Mouse (Mus musculus) myocyte (in vitro differentiated cells): ENCODE results near the gene Pard3b.

Source experiments
- MAX ChIP-seq: IDR thresholded peaks from one replicate; pipeline ENCODE4 v1.6.1; 2011; ENCODE audit warnings: low read depth, mild to moderate bottlenecking, control low read depth
- POLR2A ChIP-seq: IDR thresholded peaks from one replicate; pipeline ENCODE4 v1.6.1; 2011; ENCODE audit warnings: low read depth, mild to moderate bottlenecking, control low read depth, moderate library complexity; ENCODE audit not compliant: insufficient read length
- POLR2AphosphoS2 ChIP-seq: IDR thresholded peaks from one replicate; pipeline ENCODE4 v1.6.1; 2011; ENCODE audit warnings: low read depth, control low read depth; ENCODE audit not compliant: insufficient read length
- REST ChIP-seq: IDR thresholded peaks from one replicate; pipeline ENCODE4 v1.6.1; 2011; ENCODE audit warnings: mild to moderate bottlenecking, control low read depth, moderate library complexity; ENCODE audit not compliant: insufficient read depth, insufficient read length
- TCF12 ChIP-seq: IDR thresholded peaks from one replicate; pipeline ENCODE4 v1.6.1; 2011; ENCODE audit warnings: mild to moderate bottlenecking, control low read depth; ENCODE audit not compliant: poor library complexity, insufficient read depth, severe bottlenecking
- TCF3 ChIP-seq: IDR thresholded peaks from one replicate; pipeline ENCODE4 v1.6.1; 2011; ENCODE audit warnings: low read depth, control low read depth; ENCODE audit not compliant: insufficient read length
- USF1 ChIP-seq: IDR thresholded peaks from one replicate; pipeline ENCODE4 v1.6.1; 2011; ENCODE audit warnings: low read depth, mild to moderate bottlenecking, control low read depth, moderate library complexity

GRCm38 (mm10) chr1:62529941-62530340 is 891.3 kb downstream of the Pard3b start:
- TF ChIP-seq POLR2A (no peak), POLR2AphosphoS2 (no peak), TCF3 (no peak), USF1 (no peak), REST (no peak), MAX (no peak), TCF12 (no peak)
